In genomic region chr1:182518143-182518680, GRCm38 (mm10) we compare ENCODE assay signal across 8 mouse cellular contexts. TPM values are rescaled to one million over a fixed set of nuclear protein-coding genes. Genes with fewer than 3 reads are reported as not detected.
A peak's percentile ranks its signal among the peaks of the same experiment; 100 is the strongest.
DNase-seq lines count a peak whose midpoint lies in the region; ATAC-seq and TF ChIP-seq lines count a peak whose summit lies in the region.

No protein-coding gene starts in this region.

- H3K27ac ChIP-seq in gastrocnemius, adult 2 months, result peak overlapping the region; percentile 95
- no peak overlapping the region for H3K27ac ChIP-seq in kidney, embryonic 16.5 days (ENCODE audit: low read length)
- H3K27ac ChIP-seq in embryonic facial prominence, embryonic 13.5 days, result no peak overlapping the region
- no peak overlapping the region for H3K27ac ChIP-seq in stomach, embryonic 15.5 days
- no peak overlapping the region for H3K27ac ChIP-seq in midbrain, embryonic 13.5 days

- H3K4me1 ChIP-seq in kidney, embryonic 16.5 days (ENCODE audit: insufficient read depth, low read length), result peaks cover 42% of the 10 kb centered on the region
- H3K4me1 ChIP-seq in embryonic facial prominence, embryonic 13.5 days, result peaks cover 58% of the 10 kb centered on the region
- H3K4me1 ChIP-seq in stomach, embryonic 15.5 days, result peaks cover 30% of the 10 kb centered on the region
- H3K4me1 ChIP-seq in midbrain, embryonic 13.5 days (replicated peaks), result peaks cover 25% of the 10 kb centered on the region

- no peak overlapping the region for H3K9ac ChIP-seq in kidney, embryonic 16.5 days (replicated peaks; ENCODE audit: low read length)
- no peak overlapping the region for H3K9ac ChIP-seq in embryonic facial prominence, embryonic 13.5 days
- no peak overlapping the region for H3K9ac ChIP-seq in stomach, embryonic 15.5 days
- H3K9ac ChIP-seq in midbrain, embryonic 13.5 days (replicated peaks), result no peak overlapping the region

- no peaks in the 10 kb centered on the region for H3K27me3 ChIP-seq in kidney, embryonic 16.5 days (ENCODE audit: insufficient read depth, low read length)
- no peaks in the 10 kb centered on the region for H3K27me3 ChIP-seq in embryonic facial prominence, embryonic 13.5 days
- H3K27me3 ChIP-seq in stomach, embryonic 15.5 days (replicated peaks), result no peaks in the 10 kb centered on the region
- H3K27me3 ChIP-seq in midbrain, embryonic 13.5 days, result peaks cover 25% of the 10 kb centered on the region

- H3K4me2 ChIP-seq in kidney, embryonic 16.5 days (replicated peaks; ENCODE audit: low read depth, low read length), result peak overlapping the region; percentile 71; the same call in 1 of the 2 replicates
- peak overlapping the region; percentile 79; the same call in 1 of the 2 replicates for H3K4me2 ChIP-seq in embryonic facial prominence, embryonic 13.5 days
- H3K4me2 ChIP-seq in stomach, embryonic 15.5 days, result peak overlapping the region; percentile 76; the same call in 1 of the 2 replicates
- no peak overlapping the region for H3K4me2 ChIP-seq in midbrain, embryonic 13.5 days (replicated peaks)

- 62% methylated on average over 10 of the region's 10 CpGs for WGBS in kidney, embryonic 16.5 days
- 57% methylated on average over 10 of the region's 10 CpGs for whole genome bisulfite sequencing in embryonic facial prominence, embryonic 13.5 days
- 73% methylated on average over 10 of the region's 10 CpGs for WGBS in stomach, embryonic 15.5 days
- WGBS in midbrain, embryonic 13.5 days, result 55% methylated on average over 10 of the region's 10 CpGs

- intact Hi-C loops in gastrocnemius, adult 2 months (cut with DNase I), result no loop called here

- peak overlapping the region; percentile 92 for H3K4me3 ChIP-seq in gastrocnemius, adult 2 months
- H3K4me3 ChIP-seq in kidney, embryonic 16.5 days (ENCODE audit: low read length), result no peak overlapping the region
- no peak overlapping the region; the same call in 1 of the 2 replicates for H3K4me3 ChIP-seq in embryonic facial prominence, embryonic 13.5 days
- no peak overlapping the region for H3K4me3 ChIP-seq in stomach, embryonic 15.5 days (replicated peaks)
- no peak overlapping the region for H3K4me3 ChIP-seq in midbrain, embryonic 13.5 days (replicated peaks)

- no peaks in the 10 kb centered on the region for H3K9me3 ChIP-seq in kidney, embryonic 16.5 days (ENCODE audit: low read length)
- H3K9me3 ChIP-seq in embryonic facial prominence, embryonic 13.5 days, result no peaks in the 10 kb centered on the region
- no peaks in the 10 kb centered on the region for H3K9me3 ChIP-seq in stomach, embryonic 15.5 days
- no peaks in the 10 kb centered on the region for H3K9me3 ChIP-seq in midbrain, embryonic 13.5 days

- H3K36me3 ChIP-seq in kidney, embryonic 16.5 days (ENCODE audit: insufficient read depth, low read length), result no peaks in the 10 kb centered on the region
- H3K36me3 ChIP-seq in embryonic facial prominence, embryonic 13.5 days, result peaks cover 16% of the 10 kb centered on the region
- no peaks in the 10 kb centered on the region for H3K36me3 ChIP-seq in stomach, embryonic 15.5 days
- H3K36me3 ChIP-seq in midbrain, embryonic 13.5 days, result peaks cover 6% of the 10 kb centered on the region; the same call in 1 of the 2 replicates

- no peak for DNase-seq in gastrocnemius, adult 2 months
- no peak for DNase-seq in gastrocnemius, adult 18-20 months (ENCODE audit: low spot score)
- DNase-seq in kidney, postnatal 14 days, result no peak
- no peak for DNase-seq in frontal cortex, postnatal 10 days (ENCODE audit: low spot score in 2 of 2)

- no peak for TF ChIP-seq CTCF in gastrocnemius, adult 2 months (IDR thresholded peaks at IDR 0.05)

- no peak for ATAC-seq in kidney, embryonic 16.5 days (ENCODE audit: low FRiP score, low TSS enrichment)
- ATAC-seq in embryonic facial prominence, embryonic 13.5 days (ENCODE audit: insufficient number of reproducible peaks, insufficient read depth, low FRiP score, low TSS enrichment, low read depth), result no peak
- ATAC-seq in stomach, embryonic 15.5 days (ENCODE audit: insufficient read depth, low FRiP score, low read depth), result no peak
- ATAC-seq in midbrain, embryonic 13.5 days, result no peak

RNA-seq across cellular contexts. Expression of gene Capn2, which starts 0.8 kb away (rescaled TPM):
- 10 to 100 TPM; 46.7 to 55.3 TPM for total RNA-seq in gastrocnemius, adult 2 months (2021)
- 10 to 100 TPM; 50.2 to 54.2 TPM for total RNA-seq in gastrocnemius, adult 18-20 months (2021)
- 136 and 142 TPM in 2 replicates for polyA plus RNA-seq in kidney, embryonic 16.5 days (2015; fragmentation: Nextera tagmentation; extraction: Ambion mirVana)
- 125 and 128 TPM in 2 replicates for polyA plus RNA-seq in embryonic facial prominence, embryonic 13.5 days (2015; fragmentation: Nextera tagmentation; extraction: Ambion mirVana)
- polyA plus RNA-seq in stomach, embryonic 15.5 days (2015; fragmentation: Nextera tagmentation; extraction: Ambion mirVana), result 107 and 108 TPM in 2 replicates
- polyA plus RNA-seq in midbrain, embryonic 13.5 days (2015; fragmentation: Nextera tagmentation; extraction: Ambion mirVana), result 75.3 and 80.9 TPM in 2 replicates

RNA-seq across cellular contexts. Expression of gene Capn8, which starts 46.6 kb away (rescaled TPM):
- total RNA-seq in gastrocnemius, adult 2 months (2021), result not detected
- total RNA-seq in gastrocnemius, adult 18-20 months (2021), result not detected
- polyA plus RNA-seq in kidney, embryonic 16.5 days (2015; fragmentation: Nextera tagmentation; extraction: Ambion mirVana), result not detected in 2 replicates
- polyA plus RNA-seq in embryonic facial prominence, embryonic 13.5 days (2015; fragmentation: Nextera tagmentation; extraction: Ambion mirVana), result 0.14 TPM in 1 of 2 replicates, not detected in the other
- polyA plus RNA-seq in stomach, embryonic 15.5 days (2015; fragmentation: Nextera tagmentation; extraction: Ambion mirVana), result 2.2 and 2.4 TPM in 2 replicates
- polyA plus RNA-seq in midbrain, embryonic 13.5 days (2015; fragmentation: Nextera tagmentation; extraction: Ambion mirVana), result 0.13 TPM in 1 of 2 replicates, not detected in the other
